Mouse (Mus musculus): Measurements from ENCODE around the gene Aicda. TPM values are rescaled to one million over a fixed set of nuclear protein-coding genes. Genes with fewer than 3 reads are reported as not detected.
A peak's percentile ranks its signal among the peaks of the same experiment; 100 is the strongest.
"Not testable (repeated sequence)": the region's sequence is repeated elsewhere in the genome, so short reads cannot be mapped to it uniquely, and the experiment has no call there.

Gene Aicda
- not detected in 2 replicates for polyA plus RNA-seq (2015; fragmentation: Nextera tagmentation; extraction: Ambion mirVana)

DNA sequence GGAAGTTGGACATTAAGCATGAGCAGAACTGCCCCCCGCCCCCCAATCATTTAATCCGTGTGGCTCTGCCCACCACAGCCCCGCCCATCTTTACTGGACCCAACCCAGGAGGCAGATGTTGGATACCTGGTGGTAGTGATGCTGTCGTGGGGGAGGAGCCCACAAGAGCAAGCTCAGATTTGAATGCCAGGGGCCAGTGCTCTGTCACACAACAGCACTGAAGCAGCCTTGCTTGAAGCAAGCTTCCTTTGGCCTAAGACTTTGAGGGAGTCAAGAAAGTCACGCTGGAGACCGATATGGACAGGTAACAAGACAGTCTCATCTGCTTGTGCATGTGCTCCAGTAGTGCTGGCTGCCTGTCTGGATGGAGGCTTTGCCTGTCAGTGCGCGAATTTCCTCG lies at the start of gene Aicda:
TSS of gene Aicda (plus strand) at position 196 of the 400 bp plus-strand sequence.
- H3K4me2 ChIP-seq (ENCODE audit: low read length), result no peak within 1 kb of the TSS
- no peak within 1 kb of the TSS for H3K4me3 ChIP-seq (replicated peaks; ENCODE audit: low read depth, low read length)
- no peaks in the 10 kb centered on the region for H3K27me3 ChIP-seq (ENCODE audit: insufficient read depth, low read length)
- WGBS, result 55% methylated on average over 9 of the region's 9 CpGs
- no peak within 1 kb of the TSS for H3K27ac ChIP-seq
- no peak for TF ChIP-seq CTCF (IDR thresholded peaks at IDR 0.05; ENCODE audit: low read depth)
- ATAC-seq (replicated peaks; ENCODE audit: low FRiP score, low read depth) (no peak), DNase-seq (ENCODE audit: low spot score) (no peak)
- no peaks in the 10 kb centered on the region for H3K4me1 ChIP-seq (replicated peaks; ENCODE audit: insufficient read depth, low read length)
- no peak within 1 kb of the TSS for H3K9ac ChIP-seq (ENCODE audit: low read depth, low read length)
- no peaks in the 10 kb centered on the region for H3K9me3 ChIP-seq (replicated peaks; ENCODE audit: low read length)
- H3K36me3 ChIP-seq (ENCODE audit: insufficient read depth, low read length), result no peaks in the 10 kb centered on the region

DNA sequence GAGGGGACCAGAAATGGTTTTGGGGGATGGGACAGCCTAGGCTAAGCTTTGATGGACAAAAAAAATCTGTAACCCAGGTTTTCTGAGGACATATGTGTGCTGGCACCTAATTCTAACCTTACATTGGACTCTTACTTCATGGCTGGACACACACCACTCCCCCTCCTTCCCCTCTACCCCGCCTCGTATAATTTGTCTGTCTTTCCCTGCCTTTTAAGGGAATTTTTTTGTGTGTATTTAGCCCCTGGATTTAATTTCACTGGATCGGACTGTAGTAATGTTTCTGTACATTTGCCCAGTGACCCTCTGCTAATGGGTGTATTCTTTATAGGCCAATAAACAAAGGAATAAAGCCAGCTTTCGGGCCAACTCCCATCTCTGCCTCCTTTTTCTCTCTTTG lies 48.6 kb upstream of the Aicda start:
- ATAC-seq (replicated peaks; ENCODE audit: low FRiP score, low read depth) (no peak), DNase-seq (ENCODE audit: low spot score) (no peak)
- H3K4me3 ChIP-seq (replicated peaks; ENCODE audit: low read depth, low read length), result no peak overlapping the region
- no peak overlapping the region for H3K4me2 ChIP-seq (ENCODE audit: low read length)
- H3K9me3 ChIP-seq (replicated peaks; ENCODE audit: low read length), result no peaks in the 10 kb centered on the region
- 18% methylated on average over 4 of the region's 4 CpGs for WGBS
- no peaks in the 10 kb centered on the region for H3K36me3 ChIP-seq (ENCODE audit: insufficient read depth, low read length)
- TF ChIP-seq CTCF (IDR thresholded peaks at IDR 0.05; ENCODE audit: low read depth), result no peak
- no peaks in the 10 kb centered on the region for H3K4me1 ChIP-seq (replicated peaks; ENCODE audit: insufficient read depth, low read length)
- H3K9ac ChIP-seq (ENCODE audit: low read depth, low read length), result no peak overlapping the region
- H3K27me3 ChIP-seq (ENCODE audit: insufficient read depth, low read length), result no peaks in the 10 kb centered on the region
- H3K27ac ChIP-seq, result no peak overlapping the region

DNA sequence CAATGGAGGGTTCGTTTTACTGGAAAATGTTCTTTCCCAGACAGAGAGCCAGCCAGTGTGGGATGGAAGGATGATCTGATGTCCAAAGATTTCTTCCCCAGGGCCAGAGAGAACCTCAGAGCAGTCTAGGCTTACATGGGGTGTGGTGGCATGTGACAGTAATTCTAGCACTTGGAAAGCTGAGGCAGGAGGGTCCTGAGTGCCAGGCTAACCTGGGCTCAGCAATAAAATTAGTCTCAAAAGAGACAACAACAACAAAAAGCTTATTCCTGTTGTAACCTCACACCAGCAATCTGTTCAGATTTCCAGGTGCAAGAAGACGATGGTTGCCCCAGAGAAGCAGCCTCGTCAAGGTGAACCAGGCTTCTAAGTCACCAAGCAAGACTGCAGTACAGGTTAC lies 48.1 kb upstream of the Aicda start, which contains the start of gene Mfap5:
TSS of gene Mfap5 (plus strand) at position 301 of the 400 bp plus-strand sequence.
- H3K36me3 ChIP-seq (ENCODE audit: insufficient read depth, low read length), result no peaks in the 10 kb centered on the region
- no peak for DNase-seq (ENCODE audit: low spot score)
- H3K4me2 ChIP-seq (ENCODE audit: low read length), result no peak within 1 kb of the TSS
- no peak within 1 kb of the TSS for H3K4me3 ChIP-seq (replicated peaks; ENCODE audit: low read depth, low read length)
- no peaks in the 10 kb centered on the region for H3K27me3 ChIP-seq (ENCODE audit: insufficient read depth, low read length)
- no peak for TF ChIP-seq CTCF (IDR thresholded peaks at IDR 0.05; ENCODE audit: low read depth)
- H3K9ac ChIP-seq (ENCODE audit: low read depth, low read length), result no peak within 1 kb of the TSS
- no peaks in the 10 kb centered on the region for H3K4me1 ChIP-seq (replicated peaks; ENCODE audit: insufficient read depth, low read length)
- WGBS, result 81% methylated on average over 3 of the region's 3 CpGs
- no peak within 1 kb of the TSS for H3K27ac ChIP-seq
- ATAC-seq (replicated peaks; ENCODE audit: low FRiP score, low read depth), result no peak
- no peaks in the 10 kb centered on the region for H3K9me3 ChIP-seq (replicated peaks; ENCODE audit: low read length)

- no peak for ATAC-seq (replicated peaks; ENCODE audit: low FRiP score, low read depth)
- DNase-seq (ENCODE audit: low spot score), result no peak
- H3K4me1 ChIP-seq (replicated peaks; ENCODE audit: insufficient read depth, low read length), result no peaks in the 10 kb centered on the region
- 54% methylated on average over 8 of the region's 8 CpGs for WGBS
- H3K4me3 ChIP-seq (replicated peaks; ENCODE audit: low read depth, low read length), result no peak overlapping the region
- H3K9ac ChIP-seq (ENCODE audit: low read depth, low read length), result no peak overlapping the region
- TF ChIP-seq CTCF (IDR thresholded peaks at IDR 0.05; ENCODE audit: low read depth), result no peak
- H3K27ac ChIP-seq, result no peak overlapping the region
- H3K4me2 ChIP-seq (ENCODE audit: low read length), result no peak overlapping the region
- H3K36me3 ChIP-seq (ENCODE audit: insufficient read depth, low read length), result no peaks in the 10 kb centered on the region
- H3K27me3 ChIP-seq (ENCODE audit: insufficient read depth, low read length), result no peaks in the 10 kb centered on the region
- no peaks in the 10 kb centered on the region for H3K9me3 ChIP-seq (replicated peaks; ENCODE audit: low read length)
These were observed 45.1 kb upstream of the Aicda start for GRCm38 (mm10) chr6:122508494-122508893.

DNA sequence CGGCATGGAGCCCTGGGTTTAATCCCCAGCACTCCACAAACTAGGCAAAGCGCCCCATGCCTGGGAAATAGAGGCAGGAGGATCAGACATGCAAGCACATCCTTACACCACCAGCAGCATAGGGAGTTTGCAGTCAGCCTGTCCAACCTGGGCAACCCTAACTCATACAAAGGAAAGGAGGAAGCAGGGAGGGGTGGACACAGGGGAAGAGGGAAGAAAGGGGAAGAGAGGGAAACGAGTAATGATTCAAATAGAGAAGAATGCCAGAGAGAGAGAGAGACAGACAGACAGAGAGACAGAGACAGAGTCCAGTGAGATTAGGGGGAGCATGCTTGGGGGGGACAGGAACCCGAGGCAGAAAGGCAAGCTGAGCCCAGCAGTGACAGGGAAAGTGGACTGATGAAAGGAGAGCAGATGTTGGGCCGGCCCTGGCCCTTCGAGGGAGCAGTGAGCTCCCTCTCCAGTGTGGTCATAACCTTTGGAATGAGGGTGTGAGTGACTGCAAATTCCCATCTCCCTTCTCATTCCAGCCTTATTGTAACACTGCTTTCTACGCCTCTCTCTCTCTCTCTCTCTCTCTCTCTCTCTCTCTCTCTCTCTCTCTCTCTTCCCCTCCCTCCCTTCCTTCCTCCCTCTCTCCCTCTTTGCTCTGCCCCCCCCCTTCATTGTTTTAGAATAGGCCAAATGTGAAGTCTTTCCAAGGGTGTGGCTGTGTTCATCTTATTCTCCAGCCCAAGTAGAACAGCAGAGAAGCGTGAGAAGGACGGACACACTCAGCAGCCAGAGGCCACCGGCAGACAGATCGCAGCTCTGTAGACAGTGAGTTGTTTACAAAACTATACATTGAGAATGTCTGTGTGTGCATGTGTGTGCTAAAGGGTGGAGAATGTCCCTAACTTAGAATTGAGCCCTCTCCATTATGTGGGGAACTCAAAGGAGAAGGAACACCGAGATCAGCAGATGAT lies 40.4 kb upstream of the Aicda start:
- no peak for TF ChIP-seq CTCF (IDR thresholded peaks at IDR 0.05; ENCODE audit: low read depth)
- ATAC-seq (replicated peaks; ENCODE audit: low FRiP score, low read depth) (0 out of 2 replicates have a peak, but pooled peaks have one; percentile 25), DNase-seq (ENCODE audit: low spot score) (peak; percentile 54)
- WGBS, result 48% methylated on average over 12 of the region's 12 CpGs
- Histone ChIP-seq H3K36me3 (ENCODE audit: insufficient read depth, low read length) (no peaks in the 10 kb centered on the region), H3K9ac (ENCODE audit: low read depth, low read length) (no peak overlapping the region), H3K4me3 (replicated peaks; ENCODE audit: low read depth, low read length) (no peak overlapping the region), H3K27ac (no peak overlapping the region), H3K4me1 (replicated peaks; ENCODE audit: insufficient read depth, low read length) (no peaks in the 10 kb centered on the region), H3K27me3 (ENCODE audit: insufficient read depth, low read length) (no peaks in the 10 kb centered on the region), H3K9me3 (replicated peaks; ENCODE audit: low read length) (no peaks in the 10 kb centered on the region), H3K4me2 (ENCODE audit: low read length) (no peak overlapping the region)

GRCm38 (mm10) chr6:122514312-122514711 lies 39.3 kb upstream of the Aicda start:
- no peak overlapping the region for H3K27ac ChIP-seq
- H3K9me3 ChIP-seq (replicated peaks; ENCODE audit: low read length), result no peaks in the 10 kb centered on the region
- H3K9ac ChIP-seq (ENCODE audit: low read depth, low read length), result no peak overlapping the region
- no peaks in the 10 kb centered on the region for H3K36me3 ChIP-seq (ENCODE audit: insufficient read depth, low read length)
- WGBS, result 74% methylated on average over 3 of the region's 3 CpGs
- DNase-seq (ENCODE audit: low spot score), result no peak
- TF ChIP-seq CTCF (IDR thresholded peaks at IDR 0.05; ENCODE audit: low read depth), result no peak
- H3K27me3 ChIP-seq (ENCODE audit: insufficient read depth, low read length), result no peaks in the 10 kb centered on the region
- H3K4me2 ChIP-seq (ENCODE audit: low read length), result no peak overlapping the region; the same call in 1 of the 2 replicates
- H3K4me1 ChIP-seq (replicated peaks; ENCODE audit: insufficient read depth, low read length), result no peaks in the 10 kb centered on the region
- no peak for ATAC-seq (replicated peaks; ENCODE audit: low FRiP score, low read depth)
- H3K4me3 ChIP-seq (replicated peaks; ENCODE audit: low read depth, low read length), result no peak overlapping the region

GRCm38 (mm10) chr6:122515762-122516161 lies 37.8 kb upstream of the Aicda start:
- H3K27ac ChIP-seq; H3K36me3 ChIP-seq (ENCODE audit: insufficient read depth, low read length); H3K4me2 ChIP-seq (ENCODE audit: low read length); H3K9ac ChIP-seq (ENCODE audit: low read depth, low read length); H3K9me3 ChIP-seq (replicated peaks; ENCODE audit: low read length); H3K4me3 ChIP-seq (replicated peaks; ENCODE audit: low read depth, low read length); ATAC-seq (replicated peaks; ENCODE audit: low FRiP score, low read depth); DNase-seq (ENCODE audit: low spot score); H3K27me3 ChIP-seq (ENCODE audit: insufficient read depth, low read length); H3K4me1 ChIP-seq (replicated peaks; ENCODE audit: insufficient read depth, low read length): not testable (repeated sequence)
- 94% methylated on average over 2 of the region's 2 CpGs for WGBS
